Mouse (Mus musculus) MEL (cell line): ENCODE data around the gene Gpd2.

ENCODE experiments used
- CTCF ChIP-seq, 3 experiments: IDR thresholded peaks in 2 of 3; conservative IDR thresholded peaks in 1 of 3; 2 replicates each; pipeline ENCODE4 v1.5.1; 2011 to 2012; ENCODE audit warnings: low read length in 3 of 3, low read depth in 2 of 3, mild to moderate bottlenecking in 2 of 3, improper control_type of control experiment in 1 of 3, inconsistent platforms in 1 of 3, mixed read lengths in 1 of 3, moderate library complexity in 1 of 3; ENCODE audit not compliant: control insufficient read depth in 1 of 3, insufficient read depth in 1 of 3, poor library complexity in 1 of 3, severe bottlenecking in 1 of 3
- MYB ChIP-seq: IDR thresholded peaks from 2 replicates; pipeline ENCODE4 v1.6.1; 2011; ENCODE audit warnings: mild to moderate bottlenecking, low read depth, low read length, improper control_type of control experiment
- POLR2A ChIP-seq, 2 experiments: IDR thresholded peaks; 2 replicates each; pipeline ENCODE4 v1.6.1; 2011 to 2012; ENCODE audit warnings: low read length in 2 of 2, mild to moderate bottlenecking in 2 of 2, control low read depth in 1 of 2, improper control_type of control experiment in 1 of 2, low read depth in 1 of 2, moderate library complexity in 1 of 2; ENCODE audit not compliant: control insufficient read depth in 1 of 2, insufficient read depth in 1 of 2, poor library complexity in 1 of 2

DNA sequence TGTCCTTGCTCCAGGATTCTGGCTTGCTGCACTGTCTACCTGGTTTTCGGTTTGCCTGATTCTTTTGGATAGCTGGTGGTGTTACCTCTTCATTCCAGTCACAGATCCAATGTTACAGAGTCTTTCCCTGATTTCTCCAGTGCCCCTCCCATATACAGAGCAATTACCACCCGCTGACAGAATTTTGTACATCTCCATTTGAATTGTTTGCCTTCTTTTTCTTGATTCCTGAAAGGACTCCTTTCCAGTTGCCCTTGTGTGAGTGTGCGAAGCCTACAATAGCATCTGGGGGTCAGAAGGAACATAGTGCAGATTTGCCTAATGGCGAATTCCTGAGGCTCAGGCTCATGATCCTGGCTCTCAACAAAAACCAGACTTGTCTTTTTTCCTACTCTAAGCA is 157.6 kb downstream of the Gpd2 start:
- TF ChIP-seq MYB (no peak), POLR2A (IDR thresholded peaks at IDR 0.05; ENCODE audit: control insufficient read depth in 1 of 2, insufficient read depth in 1 of 2, low read depth in 1 of 2, low read length in 2 of 2, poor library complexity in 1 of 2) (no peak), CTCF (IDR thresholded peaks at IDR 0.05 in 2 of 3, conservative IDR thresholded peaks at IDR 0.05 in 1 of 3; ENCODE audit: control insufficient read depth in 1 of 3, insufficient read depth in 1 of 3, low read depth in 2 of 3, low read length in 3 of 3, poor library complexity in 1 of 3, severe bottlenecking in 1 of 3) (no peak)
